Mouse (Mus musculus): ENCODE data around the gene Timm23. TPM values are rescaled to one million over a fixed set of nuclear protein-coding genes. Genes with fewer than 3 reads are reported as not detected.
A peak's percentile ranks its signal among the peaks of the same experiment; 100 is the strongest.

Gene Timm23
- polyA plus RNA-seq, 1 experiment from 2014 or later: 302 TPM

DNA sequence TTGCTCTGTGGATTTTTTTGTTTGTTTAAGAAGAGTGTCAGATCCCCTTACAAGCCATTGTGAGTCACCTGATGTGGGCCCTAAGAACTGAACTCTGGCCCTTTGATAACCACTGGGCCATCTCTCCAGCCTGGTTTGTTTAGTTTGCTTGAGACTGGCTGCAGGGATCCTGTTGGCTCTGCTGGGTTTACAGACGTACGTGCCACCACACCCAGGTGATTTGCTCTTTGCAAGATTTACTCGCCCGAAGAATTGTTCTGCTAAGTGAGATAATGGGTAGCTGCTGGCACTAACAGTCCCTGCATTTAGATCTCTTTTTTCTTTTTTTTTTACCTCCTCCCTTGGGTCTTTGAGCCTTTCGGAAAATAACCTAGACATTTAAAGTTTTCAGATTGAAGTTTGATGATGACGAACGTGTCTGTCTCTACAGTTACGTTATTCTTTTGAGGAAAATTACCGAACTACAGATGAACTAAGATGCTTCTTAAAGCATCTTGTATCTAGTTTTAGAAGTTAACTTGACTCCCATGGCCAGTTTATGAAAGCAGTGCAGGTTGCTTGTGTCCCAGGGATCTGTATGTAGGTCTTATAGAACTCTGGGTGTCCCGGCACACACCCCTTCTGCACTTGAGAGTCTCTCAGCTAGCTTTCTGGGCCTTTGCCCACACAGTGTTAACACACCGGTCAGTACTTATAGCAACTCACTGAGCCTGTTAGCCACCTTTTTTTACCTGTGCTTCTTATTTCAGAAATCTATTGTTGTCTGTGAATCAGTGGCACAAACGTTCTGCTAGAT, 40.4 kb downstream of the Timm23 start:
- Histone ChIP-seq H3K27me3 (ENCODE audit: insufficient read depth, poor library complexity, severe bottlenecking) (no peaks in the 10 kb centered on the region), H3K27ac (0 out of 2 replicates have a peak overlapping the region, but pooled peaks have one; percentile 95), H3K9me3 (no peaks in the 10 kb centered on the region), H3K4me3 (peak overlapping the region; percentile 92), H3K36me3 (no peaks in the 10 kb centered on the region), H3K4me1 (replicated peaks) (peaks cover 33% of the 10 kb centered on the region)
- 93% methylated on average over 12 of the region's 12 CpGs for WGBS
- no peak for DNase-seq (ENCODE audit: low spot score)

DNA sequence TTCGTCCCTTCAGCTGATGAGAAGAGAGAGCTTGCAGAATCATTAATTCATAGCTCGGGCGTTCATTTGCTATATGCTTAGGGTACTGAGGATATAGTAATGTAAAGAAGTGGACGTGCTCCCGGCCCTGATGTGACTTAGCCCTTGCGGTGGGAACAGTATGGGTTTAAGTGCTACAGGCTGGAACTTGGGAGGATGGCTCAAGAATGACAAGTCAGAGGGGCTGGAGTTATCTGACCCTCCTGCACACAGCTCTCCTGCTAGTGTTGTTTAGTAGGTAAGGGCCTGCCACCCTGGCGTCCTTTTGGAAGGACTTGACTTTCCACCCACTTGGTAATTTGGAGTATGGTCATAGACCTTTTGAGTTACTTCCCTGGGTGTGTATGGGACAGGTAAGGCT, 41.1 kb downstream of the Timm23 start:
- H3K27ac ChIP-seq: peak overlapping the region; percentile 95
- no peaks in the 10 kb centered on the region for H3K36me3 ChIP-seq
- DNase-seq (ENCODE audit: low spot score): no peak
- no peaks in the 10 kb centered on the region for H3K27me3 ChIP-seq (ENCODE audit: insufficient read depth, poor library complexity, severe bottlenecking)
- WGBS: 47% methylated on average over 7 of the region's 7 CpGs
- peak overlapping the region; percentile 92 for H3K4me3 ChIP-seq
- no peaks in the 10 kb centered on the region for H3K9me3 ChIP-seq
- H3K4me1 ChIP-seq (replicated peaks): peaks cover 28% of the 10 kb centered on the region

DNA sequence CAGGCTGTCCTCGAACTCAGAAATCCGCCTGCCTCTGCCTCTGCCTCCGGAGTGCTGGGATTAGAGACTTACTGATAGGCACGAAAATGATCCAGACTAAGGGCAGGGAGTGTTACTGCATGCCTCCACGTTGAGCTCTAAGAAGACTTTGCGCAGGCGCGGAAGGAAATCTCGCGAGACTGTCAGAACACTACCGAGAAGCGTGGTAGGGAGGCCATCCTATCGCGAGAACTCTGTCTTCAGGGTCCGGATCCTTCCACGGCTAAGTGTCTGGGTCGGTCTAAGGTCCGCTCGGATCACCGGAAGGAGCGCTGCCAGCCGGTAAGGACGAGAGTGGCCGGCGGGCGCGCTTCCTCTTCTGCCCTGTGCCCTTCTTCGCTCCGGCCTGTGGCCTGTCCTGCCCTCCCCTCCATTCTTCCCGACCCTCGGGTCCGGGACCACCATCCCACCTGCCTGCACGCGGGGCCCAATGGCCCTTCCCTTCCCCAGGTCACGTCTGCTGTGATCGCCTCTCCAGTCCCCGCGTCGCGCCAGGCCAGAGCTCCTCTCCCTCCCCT, 41.9 kb downstream of the Timm23 start, which contains the start of gene Ncoa4:
Ncoa4 (plus strand) TSS at position 176 of the 557 bp plus-strand sequence.
- H3K4me3 ChIP-seq: peak within 1 kb of the TSS; percentile 92
- no peaks in the 10 kb centered on the region for H3K36me3 ChIP-seq
- peak within 1 kb of the TSS; percentile 95 for H3K27ac ChIP-seq
- H3K9me3 ChIP-seq: no peaks in the 10 kb centered on the region
- peaks cover 20% of the 10 kb centered on the region for H3K4me1 ChIP-seq (replicated peaks)
- H3K27me3 ChIP-seq (ENCODE audit: insufficient read depth, poor library complexity, severe bottlenecking): no peaks in the 10 kb centered on the region
- under 1% methylated on average over 40 of the region's 40 CpGs for WGBS
- peak; percentile 98 for DNase-seq (ENCODE audit: low spot score)

DNA sequence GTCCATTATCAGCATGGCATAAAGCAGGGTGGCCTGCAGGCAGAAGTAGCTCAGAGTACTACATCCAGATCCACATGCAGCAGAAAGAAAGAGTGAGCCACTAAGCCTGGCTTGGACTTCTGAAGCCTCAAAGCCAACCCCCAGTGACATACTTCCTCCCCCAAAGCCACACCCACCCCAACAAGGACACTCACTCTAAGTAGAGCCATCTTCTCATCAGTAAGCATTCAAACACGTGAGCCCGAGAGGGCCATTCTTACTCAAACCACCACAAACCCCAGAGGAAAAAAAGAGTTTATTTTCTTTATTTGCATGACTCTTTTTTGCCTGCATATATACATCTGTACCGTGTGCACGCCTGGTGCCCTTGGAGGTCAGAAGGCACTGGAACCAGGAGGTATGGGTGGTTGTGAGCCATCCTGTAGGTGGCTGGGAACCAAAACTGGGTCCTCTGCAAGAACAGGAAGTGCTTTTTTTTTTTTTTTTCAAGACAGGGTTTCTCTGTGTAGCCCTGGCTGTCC, 42.5 kb downstream of the Timm23 start:
- Histone ChIP-seq H3K27ac (peak overlapping the region; percentile 95), H3K4me3 (peak overlapping the region; percentile 92), H3K9me3 (no peaks in the 10 kb centered on the region), H3K4me1 (replicated peaks) (peaks cover 20% of the 10 kb centered on the region), H3K27me3 (ENCODE audit: insufficient read depth, poor library complexity, severe bottlenecking) (no peaks in the 10 kb centered on the region), H3K36me3 (no peaks in the 10 kb centered on the region)
- no peak for DNase-seq (ENCODE audit: low spot score)
- 34% methylated on average over 4 of the region's 4 CpGs for WGBS

DNA sequence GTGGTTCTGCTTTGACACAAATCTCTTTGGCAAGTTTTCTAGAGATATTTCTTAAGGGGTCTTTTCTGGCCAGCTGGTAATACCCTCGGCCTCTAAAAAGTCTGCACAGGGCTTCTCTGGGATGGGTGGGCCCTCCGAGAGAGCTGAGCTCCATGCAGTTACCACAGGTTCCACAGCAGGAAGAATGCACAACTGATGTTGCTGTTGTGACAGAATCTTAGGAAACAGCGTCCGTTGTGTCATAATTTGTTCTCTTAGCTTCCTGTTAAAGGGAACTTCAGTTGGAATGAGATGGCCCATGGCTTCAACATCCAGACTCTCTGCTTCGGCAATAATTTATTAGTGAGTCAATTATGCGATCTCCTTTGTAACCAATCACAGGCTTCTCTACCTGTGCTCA, 46.9 kb downstream of the Timm23 start:
- no peaks in the 10 kb centered on the region for H3K36me3 ChIP-seq
- no peak overlapping the region for H3K4me3 ChIP-seq
- no peak for DNase-seq (ENCODE audit: low spot score)
- peaks cover 6% of the 10 kb centered on the region for H3K4me1 ChIP-seq (replicated peaks)
- no peaks in the 10 kb centered on the region for H3K9me3 ChIP-seq
- 92% methylated on average over 6 of the region's 6 CpGs for WGBS
- H3K27me3 ChIP-seq (ENCODE audit: insufficient read depth, poor library complexity, severe bottlenecking): no peaks in the 10 kb centered on the region
- no peak overlapping the region for H3K27ac ChIP-seq

DNA sequence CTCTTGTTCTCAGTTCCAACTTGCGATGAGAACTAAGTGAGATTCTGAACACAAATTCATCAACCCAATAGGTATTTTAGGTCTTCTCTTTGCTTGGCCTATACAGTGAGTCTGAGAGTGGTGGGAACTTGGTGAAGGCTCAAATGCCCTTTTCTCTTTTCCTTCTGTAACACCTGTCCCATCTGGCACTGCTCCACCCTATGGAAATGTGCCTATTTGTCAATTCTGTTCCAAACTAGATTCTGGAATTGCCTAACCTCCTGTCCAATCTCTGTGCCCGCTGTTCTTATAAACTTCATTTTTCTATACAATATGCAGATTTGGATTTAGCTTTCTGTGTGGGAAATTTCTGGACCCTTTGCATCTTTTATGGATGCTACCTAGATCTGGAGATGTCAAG, 48.5 kb downstream of the Timm23 start:
- Histone ChIP-seq H3K27ac (no peak overlapping the region), H3K27me3 (ENCODE audit: insufficient read depth, poor library complexity, severe bottlenecking) (no peaks in the 10 kb centered on the region), H3K4me3 (no peak overlapping the region), H3K9me3 (peaks cover 3% of the 10 kb centered on the region; the same call in 1 of the 2 replicates), H3K36me3 (no peaks in the 10 kb centered on the region), H3K4me1 (replicated peaks) (no peaks in the 10 kb centered on the region)
- WGBS: 96% methylated on average over 2 of the region's 2 CpGs
- no peak for DNase-seq (ENCODE audit: low spot score)

DNA sequence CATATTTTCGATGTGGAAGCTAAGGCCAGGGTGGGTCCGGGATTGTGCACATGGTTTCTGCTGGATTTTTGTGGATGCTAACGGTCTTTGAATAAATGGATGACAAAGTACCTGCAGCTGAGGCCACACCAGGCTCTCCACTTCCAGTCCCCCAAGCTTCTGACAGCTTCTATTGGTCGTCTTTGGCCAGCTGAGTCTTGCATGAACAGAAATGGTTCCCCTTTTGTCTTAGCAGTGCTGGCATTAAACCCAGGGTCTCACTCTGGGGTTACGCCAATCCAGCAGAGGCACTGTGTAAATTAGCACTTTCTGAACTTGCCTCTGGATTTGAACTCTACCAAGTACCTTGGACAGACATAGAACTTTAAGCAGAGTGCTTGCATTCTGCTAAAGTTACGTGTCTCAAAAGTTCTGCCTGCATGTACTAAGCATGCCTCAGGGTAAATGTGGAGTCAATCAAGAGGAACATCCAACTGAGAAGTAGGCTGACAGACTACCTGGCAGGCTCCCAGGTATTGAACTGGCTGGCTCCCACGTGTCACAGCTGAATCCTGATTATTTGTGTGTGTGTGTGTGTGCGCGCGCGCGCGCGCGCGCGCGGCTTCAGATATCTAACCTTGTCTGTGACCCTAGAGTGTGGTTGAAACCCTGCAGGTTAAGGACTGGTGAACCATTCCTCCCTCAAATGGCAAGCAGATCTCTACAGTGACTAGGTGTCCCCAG, 49.3 kb downstream of the Timm23 start:
- 89% methylated on average over 18 of the region's 18 CpGs for WGBS
- Histone ChIP-seq H3K27me3 (ENCODE audit: insufficient read depth, poor library complexity, severe bottlenecking) (no peaks in the 10 kb centered on the region), H3K4me3 (no peak overlapping the region), H3K27ac (no peak overlapping the region), H3K36me3 (no peaks in the 10 kb centered on the region), H3K9me3 (peaks cover 9% of the 10 kb centered on the region; the same call in 1 of the 2 replicates), H3K4me1 (replicated peaks) (no peaks in the 10 kb centered on the region)
- DNase-seq (ENCODE audit: low spot score): no peak

DNA sequence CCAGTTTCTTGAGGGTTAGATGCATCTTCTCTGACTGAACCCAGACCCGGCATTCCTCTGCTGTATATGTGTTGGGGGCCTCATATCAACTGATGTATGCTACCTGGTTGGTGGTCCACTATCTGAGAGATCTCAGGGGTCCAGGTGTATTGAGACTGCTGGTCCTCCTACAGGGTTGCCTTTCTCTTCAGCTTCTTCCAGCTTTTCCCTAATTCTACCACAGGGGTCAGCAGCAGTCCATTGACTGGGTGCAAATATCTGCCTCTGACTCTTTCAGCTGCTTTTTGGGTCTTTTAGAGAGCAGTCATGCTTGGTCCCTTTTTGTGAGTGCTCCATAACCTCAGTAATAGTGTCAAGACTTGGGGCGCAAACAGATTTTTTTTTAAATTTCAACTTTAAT, 50.8 kb downstream of the Timm23 start:
- Histone ChIP-seq H3K27me3 (ENCODE audit: insufficient read depth, poor library complexity, severe bottlenecking) (no peaks in the 10 kb centered on the region), H3K36me3 (no peaks in the 10 kb centered on the region), H3K4me1 (replicated peaks) (no peaks in the 10 kb centered on the region), H3K9me3 (peaks cover 15% of the 10 kb centered on the region; the same call in 1 of the 2 replicates), H3K4me3 (no peak overlapping the region), H3K27ac (no peak overlapping the region)
- no peak for DNase-seq (ENCODE audit: low spot score)
- WGBS: 90% methylated on average over 2 of the region's 2 CpGs

DNA sequence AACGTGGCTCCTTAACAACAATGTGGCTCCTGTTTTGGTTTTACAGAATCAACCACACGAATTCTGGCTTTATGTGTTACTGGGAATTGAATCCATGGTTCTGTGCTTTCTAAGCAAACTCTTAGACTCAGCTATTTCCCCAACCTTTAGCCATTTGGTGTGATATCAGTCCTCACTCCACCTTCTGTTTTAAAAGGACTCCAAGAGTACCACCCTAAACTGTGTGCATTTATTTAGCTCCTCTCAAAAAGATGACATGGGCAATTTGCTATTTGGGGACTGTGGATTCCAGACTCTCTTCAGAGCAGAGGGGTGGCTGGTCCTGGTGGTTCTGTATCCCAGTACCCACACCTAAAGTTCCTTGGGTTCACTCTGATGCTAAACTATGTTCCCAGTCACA, 55.1 kb downstream of the Timm23 start:
- Histone ChIP-seq H3K4me3 (no peak overlapping the region), H3K4me1 (replicated peaks) (no peaks in the 10 kb centered on the region), H3K27me3 (ENCODE audit: insufficient read depth, poor library complexity, severe bottlenecking) (no peaks in the 10 kb centered on the region), H3K9me3 (peaks cover 15% of the 10 kb centered on the region; the same call in 1 of the 2 replicates), H3K27ac (no peak overlapping the region), H3K36me3 (no peaks in the 10 kb centered on the region)
- 72% methylated on average over 2 of the region's 2 CpGs for WGBS
- no peak for DNase-seq (ENCODE audit: low spot score)

DNA sequence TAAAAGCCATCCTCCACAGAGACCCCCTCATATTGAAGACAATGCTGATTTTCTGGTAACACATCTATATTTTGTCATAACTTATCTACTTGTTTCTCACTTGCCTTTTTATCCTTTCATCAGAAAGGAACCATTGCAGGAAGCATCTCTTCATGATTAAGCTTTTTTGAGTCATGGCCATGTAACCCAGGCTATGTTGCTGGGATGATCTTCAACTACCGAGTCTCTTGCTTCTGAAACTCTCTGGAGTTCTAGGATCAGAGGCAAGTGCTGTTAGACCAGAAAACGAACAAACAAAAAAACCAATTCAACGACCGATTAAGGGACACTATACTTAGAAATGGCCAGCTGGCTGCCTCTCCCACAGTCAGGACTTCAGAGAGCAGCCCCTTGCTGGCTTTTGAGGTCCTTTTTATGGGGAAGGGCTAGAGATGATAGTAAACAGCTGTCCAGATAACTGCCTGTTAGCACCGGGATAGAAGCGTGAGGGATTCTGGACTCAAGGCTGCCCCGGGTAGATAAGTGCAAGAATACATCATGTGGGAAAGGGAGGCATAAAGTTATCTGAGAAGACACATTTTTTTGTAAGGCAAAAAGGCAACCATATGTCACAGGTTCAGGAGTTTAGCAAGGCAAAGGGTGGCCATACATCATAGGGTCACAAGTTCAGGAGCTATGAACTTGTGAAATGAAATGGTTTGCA, 55.7 kb downstream of the Timm23 start:
- H3K36me3 ChIP-seq: no peaks in the 10 kb centered on the region
- H3K4me1 ChIP-seq (replicated peaks): no peaks in the 10 kb centered on the region
- H3K27me3 ChIP-seq (ENCODE audit: insufficient read depth, poor library complexity, severe bottlenecking): no peaks in the 10 kb centered on the region
- no peak for DNase-seq (ENCODE audit: low spot score)
- 91% methylated on average over 7 of the region's 7 CpGs for WGBS
- no peak overlapping the region for H3K27ac ChIP-seq
- H3K4me3 ChIP-seq: no peak overlapping the region
- H3K9me3 ChIP-seq: peaks cover 15% of the 10 kb centered on the region; the same call in 1 of the 2 replicates

DNA sequence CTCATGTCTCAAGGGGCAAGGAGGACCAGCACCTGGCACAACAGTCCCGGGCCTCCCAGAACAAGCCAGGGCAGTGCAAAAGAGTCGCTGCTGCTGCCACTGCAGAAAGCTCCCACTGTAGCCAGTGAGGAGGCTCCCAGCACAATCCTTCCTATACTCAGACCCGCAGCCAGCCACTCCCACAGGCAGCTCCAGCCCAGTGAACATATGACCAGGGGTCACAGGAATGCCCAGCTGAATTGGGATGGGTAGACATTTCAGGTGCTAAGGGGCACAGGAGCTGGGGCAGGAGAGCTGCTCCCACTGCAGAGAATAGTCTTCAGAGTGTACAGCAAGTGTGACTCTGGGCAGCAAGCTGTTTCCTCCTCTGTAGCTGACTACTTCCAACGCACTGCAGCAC, 56.3 kb downstream of the Timm23 start:
- H3K27ac ChIP-seq: no peak overlapping the region
- WGBS: 72% methylated on average over 4 of the region's 4 CpGs
- no peaks in the 10 kb centered on the region for H3K27me3 ChIP-seq (ENCODE audit: insufficient read depth, poor library complexity, severe bottlenecking)
- H3K4me3 ChIP-seq: no peak overlapping the region
- peaks cover 15% of the 10 kb centered on the region; the same call in 1 of the 2 replicates for H3K9me3 ChIP-seq
- no peaks in the 10 kb centered on the region for H3K36me3 ChIP-seq
- H3K4me1 ChIP-seq (replicated peaks): no peaks in the 10 kb centered on the region
- no peak for DNase-seq (ENCODE audit: low spot score)

DNA sequence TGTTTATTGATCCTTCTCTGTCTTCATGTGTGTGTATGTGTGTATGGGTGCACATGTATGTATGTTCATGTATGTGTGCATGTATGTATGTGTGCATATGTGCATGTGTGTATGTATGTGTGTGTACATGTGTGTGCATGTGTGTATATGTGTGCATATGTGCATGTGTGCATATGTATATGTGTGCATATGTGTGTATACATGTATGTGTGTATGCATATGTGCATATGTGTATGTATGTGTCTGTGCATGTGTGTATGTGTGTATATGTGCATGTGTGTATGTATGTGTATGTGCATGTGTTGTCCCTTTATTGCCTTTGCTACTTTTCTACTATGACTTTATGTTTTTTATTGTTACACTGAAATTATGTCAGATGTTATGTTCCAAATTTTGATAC, 57.0 kb downstream of the Timm23 start:
- no peak overlapping the region for H3K4me3 ChIP-seq
- H3K36me3 ChIP-seq: no peaks in the 10 kb centered on the region
- no peaks in the 10 kb centered on the region for H3K4me1 ChIP-seq (replicated peaks)
- H3K9me3 ChIP-seq: peaks cover 15% of the 10 kb centered on the region; the same call in 1 of the 2 replicates
- no peak overlapping the region for H3K27ac ChIP-seq
- DNase-seq (ENCODE audit: low spot score): no peak
- H3K27me3 ChIP-seq (ENCODE audit: insufficient read depth, poor library complexity, severe bottlenecking): no peaks in the 10 kb centered on the region
